Mouse (Mus musculus) intestine, embryonic 16.5 days (tissue): ENCODE data around the gene Evx2. TPM values are rescaled to one million over a fixed set of nuclear protein-coding genes. Genes with fewer than 3 reads are reported as not detected.

Experiments used
- ATAC-seq: fragments of 200-750 bp; cut with Nextera tagmentation; 2 replicates; pipeline ENCODE4 v1.8.0; 2017; ENCODE audit warnings: moderate TSS enrichment, moderate library complexity
- H3K27ac ChIP-seq: fragments of 300-500 bp; sonication (generic); 2 replicates; pipeline ENCODE4 v1.5.1; 2014; ENCODE audit warnings: mild to moderate bottlenecking, low read length
- H3K27me3 ChIP-seq: fragments of 300-500 bp; sonication (generic); replicated peaks from 2 replicates; pipeline ENCODE4 v1.6.1; 2014; ENCODE audit warnings: low read length, control low read depth, mixed read lengths; ENCODE audit not compliant: control insufficient read depth, insufficient read depth
- H3K36me3 ChIP-seq: fragments of 300-500 bp; sonication (generic); 2 replicates; pipeline ENCODE4 v1.6.1; 2014; ENCODE audit warnings: low read length, control low read depth; ENCODE audit not compliant: control insufficient read depth, insufficient read depth
- H3K4me1 ChIP-seq: fragments of 300-500 bp; sonication (generic); 2 replicates; pipeline ENCODE4 v1.6.1; 2014; ENCODE audit warnings: low read length, control low read depth, mixed read lengths; ENCODE audit not compliant: control insufficient read depth, insufficient read depth
- H3K4me2 ChIP-seq: fragments of 300-500 bp; sonication (generic); 2 replicates; pipeline ENCODE4 v1.6.1; 2014; ENCODE audit warnings: low read depth, low read length, control low read depth
- H3K4me3 ChIP-seq: fragments of 300-500 bp; sonication (generic); 2 replicates; pipeline ENCODE4 v1.5.1; 2014; ENCODE audit warnings: mild to moderate bottlenecking, low read length
- H3K9ac ChIP-seq: fragments of 300-500 bp; sonication (generic); 2 replicates; pipeline ENCODE4 v1.6.1; 2014; ENCODE audit warnings: low read depth, low read length
- H3K9me3 ChIP-seq: fragments of 300-500 bp; sonication (generic); 2 replicates; pipeline ENCODE4 v1.6.1; 2016; ENCODE audit warnings: low read length, control low read depth; ENCODE audit not compliant: control insufficient read depth
- WGBS: fragments of 180-500 bp; shearing (Covaris S2); extraction: QIAGEN DNeasy Blood & Tissue Kit; methylation state at CpG from one replicate; pipeline ENCODE4 v1.1.7; 2014; 5-methylcytosine and 5-hydroxymethylcytosine counted together
- polyA plus RNA-seq: library from polyadenylated mRNA; unstranded; fragments of >200 nt; fragmentation: Nextera tagmentation; extraction: Ambion mirVana; gene quantifications from 2 replicates; pipeline ENCODE4 v1.2.1, GENCODE M21; 2015

The Evx2 gene
- polyA plus RNA-seq: 0.05 TPM in 1 of 2 replicates, not detected in the other

DNA sequence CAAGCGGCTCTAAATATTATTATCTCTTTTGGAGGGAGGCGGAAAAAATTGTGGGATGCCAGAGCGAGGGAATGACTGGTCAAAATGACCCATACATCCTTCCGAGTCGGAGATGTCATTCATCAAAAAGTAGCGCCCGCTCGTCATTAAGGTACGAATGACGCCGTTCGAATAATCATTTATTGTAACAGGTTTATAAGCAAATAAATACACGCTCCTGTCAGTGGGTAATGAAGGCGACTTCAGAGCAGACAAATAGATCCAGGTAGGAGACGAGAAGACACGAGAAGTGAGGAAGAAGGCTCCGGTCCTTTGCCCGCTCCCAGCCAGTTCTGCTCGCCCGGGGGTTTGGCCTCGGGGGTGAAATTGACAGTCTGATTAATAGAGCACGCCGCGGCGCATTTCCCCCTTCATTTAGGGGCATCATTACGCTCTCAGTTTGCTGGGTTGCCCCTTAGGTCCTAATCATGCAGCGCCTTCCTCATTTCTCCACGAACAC is at the start of gene Evx2:
Gene Evx2 (minus strand): TSS at position 51 of the 499 bp plus-strand sequence.
- Histone ChIP-seq H3K4me3 (no peak within 1 kb of the TSS), H3K9me3 (no peaks in the 10 kb centered on the region), H3K27ac (no peak within 1 kb of the TSS), H3K9ac (no peak within 1 kb of the TSS), H3K4me2 (0 out of 2 replicates have a peak within 1 kb of the TSS, but pooled peaks have one; percentile 3), H3K36me3 (no peaks in the 10 kb centered on the region), H3K4me1 (no peaks in the 10 kb centered on the region; the same call in 1 of the 2 replicates), H3K27me3 (peaks cover 71% of the 10 kb centered on the region)
- WGBS: 2% methylated on average over 28 of the region's 28 CpGs
- ATAC-seq: no peak

GRCm38 (mm10) chr2:74708676-74709075 is 49.3 kb upstream of the Evx2 start:
- H3K27ac ChIP-seq: no peak overlapping the region
- H3K4me3 ChIP-seq: no peak overlapping the region
- ATAC-seq: no peak
- H3K36me3 ChIP-seq: no peaks in the 10 kb centered on the region
- H3K4me2 ChIP-seq: no peak overlapping the region
- no peak overlapping the region for H3K9ac ChIP-seq
- peaks cover 73% of the 10 kb centered on the region for H3K27me3 ChIP-seq
- WGBS: 34% methylated on average over 4 of the region's 4 CpGs
- H3K4me1 ChIP-seq: peaks cover 12% of the 10 kb centered on the region
- no peaks in the 10 kb centered on the region for H3K9me3 ChIP-seq

- Histone ChIP-seq H3K9me3 (no peaks in the 10 kb centered on the region), H3K4me1 (peaks cover 12% of the 10 kb centered on the region), H3K27me3 (peaks cover 75% of the 10 kb centered on the region), H3K27ac (no peak overlapping the region), H3K4me2 (no peak overlapping the region), H3K36me3 (no peaks in the 10 kb centered on the region), H3K4me3 (no peak overlapping the region), H3K9ac (no peak overlapping the region)
- WGBS: 32% methylated on average over 7 of the region's 7 CpGs
- no peak for ATAC-seq
Observed at GRCm38 (mm10) chr2:74707599-74707998, 48.2 kb upstream of the Evx2 start.

DNA sequence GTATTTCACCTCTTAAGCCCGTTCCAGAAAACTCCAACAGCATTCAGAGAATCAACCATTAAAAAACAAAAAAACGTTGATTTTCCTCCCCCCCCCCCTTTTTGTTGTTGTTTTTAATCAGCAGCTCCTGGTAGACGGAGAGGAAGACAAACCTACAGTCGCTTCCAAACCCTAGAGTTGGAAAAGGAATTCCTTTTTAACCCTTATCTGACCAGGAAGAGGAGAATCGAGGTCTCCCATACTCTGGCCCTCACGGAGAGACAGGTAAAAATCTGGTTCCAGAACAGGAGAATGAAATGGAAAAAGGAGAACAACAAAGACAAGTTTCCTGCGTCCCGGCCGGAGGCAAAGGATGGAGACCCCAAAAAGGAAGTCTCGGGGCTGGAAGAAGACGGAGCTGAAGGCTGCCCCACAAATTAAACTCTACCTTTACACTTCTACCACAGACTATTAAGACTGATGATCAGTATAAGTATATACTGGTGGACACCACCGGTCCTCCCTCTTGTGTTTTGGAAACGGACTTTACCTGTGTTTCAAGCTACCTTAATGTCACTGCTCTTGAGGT is 47.1 kb upstream of the Evx2 start:
- H3K9ac ChIP-seq: peak overlapping the region; percentile 73; the same call in 1 of the 2 replicates
- no peak overlapping the region for H3K27ac ChIP-seq
- ATAC-seq: no peak
- WGBS: 6% methylated on average over 13 of the region's 13 CpGs
- H3K4me2 ChIP-seq: peak overlapping the region; percentile 75
- H3K4me1 ChIP-seq: peaks cover 8% of the 10 kb centered on the region
- H3K4me3 ChIP-seq: peak overlapping the region; percentile 60
- H3K9me3 ChIP-seq: no peaks in the 10 kb centered on the region
- no peaks in the 10 kb centered on the region for H3K36me3 ChIP-seq
- peaks cover 70% of the 10 kb centered on the region for H3K27me3 ChIP-seq

- Histone ChIP-seq H3K4me1 (peaks cover 8% of the 10 kb centered on the region), H3K27me3 (peaks cover 74% of the 10 kb centered on the region), H3K4me3 (peak overlapping the region; percentile 60), H3K27ac (peak overlapping the region; percentile 79), H3K36me3 (no peaks in the 10 kb centered on the region), H3K9me3 (no peaks in the 10 kb centered on the region), H3K9ac (peak overlapping the region; percentile 73), H3K4me2 (peak overlapping the region; percentile 75)
- WGBS: under 1% methylated on average over 65 of the region's 85 CpGs
- ATAC-seq: peak; percentile 57
Observed at GRCm38 (mm10) chr2:74705467-74706089, 46.2 kb upstream of the Evx2 start.

DNA sequence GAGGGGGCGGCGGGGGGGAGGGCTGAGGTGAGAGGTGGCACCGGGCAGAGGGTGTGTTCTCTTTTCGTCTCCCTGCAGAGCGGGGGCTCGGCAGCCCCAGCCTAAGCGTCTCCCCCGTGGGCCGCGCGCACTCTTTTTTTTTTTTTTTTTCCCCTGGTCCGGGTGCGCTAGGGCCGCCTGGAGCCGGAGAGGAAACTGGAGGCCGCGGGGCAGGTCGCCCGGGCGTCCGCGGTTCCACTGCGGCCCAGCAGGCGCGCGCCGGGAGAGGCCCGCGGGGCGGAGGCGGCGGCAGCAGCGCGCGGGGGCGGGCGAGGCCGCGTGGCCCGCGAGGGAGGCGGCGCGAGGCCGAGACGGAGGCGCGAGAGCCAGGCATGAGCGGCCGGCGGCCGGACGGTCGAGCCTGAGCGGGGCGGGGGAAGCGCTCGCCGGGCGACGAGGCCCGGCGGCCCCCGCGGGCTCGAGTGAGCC is 45.7 kb upstream of the Evx2 start:
- Histone ChIP-seq H3K4me3 (peak overlapping the region; percentile 60), H3K9ac (peak overlapping the region; percentile 73), H3K27ac (peak overlapping the region; percentile 79), H3K27me3 (peaks cover 78% of the 10 kb centered on the region), H3K4me2 (peak overlapping the region; percentile 75), H3K9me3 (no peaks in the 10 kb centered on the region), H3K36me3 (no peaks in the 10 kb centered on the region), H3K4me1 (peaks cover 8% of the 10 kb centered on the region)
- 1% methylated on average over 57 of the region's 66 CpGs for WGBS
- ATAC-seq: peak; percentile 58

DNA sequence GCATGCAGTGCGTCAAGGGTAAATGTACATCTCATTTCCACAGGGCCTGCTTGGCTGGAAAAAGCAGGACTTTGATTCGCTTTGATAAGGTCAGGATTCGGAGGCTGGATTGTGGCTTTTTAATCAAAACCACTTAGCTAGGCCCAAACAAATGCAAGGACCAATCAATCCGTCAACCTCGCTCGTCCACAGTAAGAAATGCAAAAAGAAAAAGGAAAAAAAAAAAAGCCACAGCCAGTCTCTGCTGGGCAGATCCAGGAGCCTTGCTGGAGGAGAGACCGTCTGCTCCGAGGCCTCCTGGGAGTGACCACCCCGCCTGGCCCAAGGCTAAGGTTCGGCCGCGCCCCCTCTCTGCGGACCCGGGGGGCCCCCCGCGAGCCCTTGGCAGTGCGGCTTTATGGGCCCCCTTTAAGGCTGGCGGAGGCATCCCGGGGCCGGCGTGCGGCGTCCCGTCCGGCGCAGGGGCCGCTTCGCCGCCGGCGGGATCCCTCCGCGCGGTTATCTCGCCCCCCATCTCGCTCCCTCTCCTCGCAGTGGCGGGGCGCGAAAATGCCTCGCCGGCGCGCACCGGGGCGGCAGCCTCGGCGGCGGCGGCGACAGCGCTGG is 45.1 kb upstream of the Evx2 start, which contains the start of gene Hoxd8:
Gene Hoxd8 (plus strand): TSS at position 223 of the 606 bp plus-strand sequence.
- Histone ChIP-seq H3K27ac (peak within 1 kb of the TSS; percentile 79), H3K27me3 (peaks cover 78% of the 10 kb centered on the region), H3K4me1 (peaks cover 8% of the 10 kb centered on the region), H3K4me3 (peak within 1 kb of the TSS; percentile 60), H3K9me3 (no peaks in the 10 kb centered on the region), H3K9ac (peak within 1 kb of the TSS; percentile 73), H3K36me3 (no peaks in the 10 kb centered on the region), H3K4me2 (peak within 1 kb of the TSS; percentile 75)
- ATAC-seq: peak; percentile 34
- WGBS: 1% methylated on average over 47 of the region's 52 CpGs

DNA sequence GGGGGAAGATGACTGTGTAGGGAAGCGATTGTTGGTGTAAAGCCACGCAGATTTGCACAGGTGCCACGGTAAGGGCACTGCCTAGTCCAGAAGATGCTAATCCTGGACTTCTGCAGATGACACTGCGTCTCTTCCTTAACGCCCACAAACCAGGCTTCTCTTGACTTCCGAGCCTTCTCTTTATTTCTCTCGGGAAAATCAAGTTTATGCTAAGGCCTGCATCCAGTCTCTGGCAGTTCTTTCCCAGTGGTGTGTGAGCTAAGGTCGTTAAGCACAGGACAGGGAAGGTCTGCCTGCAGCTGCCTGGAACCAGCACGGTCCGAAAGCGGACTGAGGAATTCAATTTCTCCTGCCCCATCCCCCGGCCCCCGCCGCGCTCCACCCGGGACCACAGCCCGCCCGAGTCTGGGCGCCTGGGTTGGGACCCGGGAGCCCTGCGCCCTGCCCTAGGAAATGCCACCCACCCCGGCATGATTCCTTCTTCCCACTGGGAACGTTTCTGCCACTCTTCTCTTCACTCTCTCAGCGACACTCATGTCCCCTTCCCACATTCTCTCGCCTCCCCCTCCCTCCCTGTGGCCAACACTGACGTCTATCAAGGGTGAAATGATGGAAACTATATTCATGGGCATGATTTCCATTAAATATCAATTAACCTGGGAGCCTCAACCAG is 44.5 kb upstream of the Evx2 start:
- WGBS: 13% methylated on average over 26 of the region's 26 CpGs
- peak overlapping the region; percentile 18; the same call in 1 of the 2 replicates for H3K27ac ChIP-seq
- peaks cover 78% of the 10 kb centered on the region for H3K27me3 ChIP-seq
- H3K4me3 ChIP-seq: peak overlapping the region; percentile 60; the same call in 1 of the 2 replicates
- H3K9me3 ChIP-seq: no peaks in the 10 kb centered on the region
- ATAC-seq: no peak
- peak overlapping the region; percentile 75; the same call in 1 of the 2 replicates for H3K4me2 ChIP-seq
- H3K4me1 ChIP-seq: peaks cover 8% of the 10 kb centered on the region
- H3K9ac ChIP-seq: 0 out of 2 replicates have a peak overlapping the region, but pooled peaks have one; percentile 73
- no peaks in the 10 kb centered on the region for H3K36me3 ChIP-seq

DNA sequence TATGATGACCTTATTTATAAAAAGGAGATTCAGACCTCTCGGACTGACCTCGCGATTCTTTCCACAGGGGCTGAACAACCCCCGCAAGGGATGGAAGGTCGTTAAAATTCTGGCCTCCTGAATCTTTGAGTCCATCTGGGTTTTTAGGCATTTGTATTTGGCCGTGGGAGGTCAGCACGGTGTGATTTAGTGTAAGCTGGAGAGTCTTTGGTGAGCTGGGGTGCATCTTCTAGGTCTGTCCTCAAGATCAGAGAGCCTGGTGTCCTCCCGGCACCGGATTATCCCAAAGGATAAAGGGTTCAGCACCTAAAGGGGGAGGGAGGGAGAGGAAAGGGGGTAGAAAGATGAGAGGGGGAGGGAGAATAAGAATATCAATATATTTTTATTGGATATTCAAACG is 44.0 kb upstream of the Evx2 start:
- Histone ChIP-seq H3K4me1 (peaks cover 9% of the 10 kb centered on the region), H3K36me3 (no peaks in the 10 kb centered on the region), H3K27ac (no peak overlapping the region), H3K27me3 (peaks cover 78% of the 10 kb centered on the region), H3K4me2 (peak overlapping the region; percentile 75; the same call in 1 of the 2 replicates), H3K4me3 (no peak overlapping the region), H3K9ac (no peak overlapping the region), H3K9me3 (no peaks in the 10 kb centered on the region)
- 24% methylated on average over 10 of the region's 10 CpGs for WGBS
- ATAC-seq: no peak
